Mouse (Mus musculus): Measurements from ENCODE around the gene Hsd17b1.

GRCm38 (mm10) chr11:101119131-101119760 is 41.0 kb downstream of the Hsd17b1 start:
- TF ChIP-seq USF1 (IDR thresholded peaks at IDR 0.05; ENCODE audit: low read depth) (no peak), CTCF (IDR thresholded peaks at IDR 0.05; ENCODE audit: control insufficient read depth, insufficient read depth, insufficient read length) (no peak), MYOG (IDR thresholded peaks at IDR 0.05; ENCODE audit: control insufficient read depth, extremely low read depth, insufficient read length) (no peak), MAX (IDR thresholded peaks at IDR 0.05) (no peak)
